Mouse (Mus musculus) ES-E14 (cell line): ENCODE measurements around the gene Uaca. TPM values are rescaled to one million over a fixed set of nuclear protein-coding genes. Genes with fewer than 3 reads are reported as not detected.

ENCODE experiments used
- DNase-seq: peaks from one replicate; pipeline ENCODE4 v3.0.0-alpha.2; 2013; ENCODE audit warnings: low read depth, low spot score
- H3K27ac ChIP-seq: 2 replicates; pipeline ENCODE4 v1.5.1; 2012; ENCODE audit warnings: low read depth, mild to moderate bottlenecking, low read length, moderate library complexity, mixed read lengths; ENCODE audit not compliant: poor library complexity, insufficient read depth, severe bottlenecking
- H3K36me3 ChIP-seq: 2 replicates; pipeline ENCODE4 v1.6.1; 2012; ENCODE audit warnings: mild to moderate bottlenecking, low read length, moderate library complexity, mixed read lengths; ENCODE audit not compliant: control insufficient read depth, poor library complexity, insufficient read depth, severe bottlenecking
- H3K4me1 ChIP-seq, 2 experiments: fragments of 150-350 bp in 1 of 2; sonication (generic) in 1 of 2; 2 replicates each; pipeline ENCODE4 v1.6.1; 2012; ENCODE audit warnings: low read length in 2 of 2, mild to moderate bottlenecking in 1 of 2, mixed read lengths in 1 of 2; ENCODE audit not compliant: control insufficient read depth in 2 of 2, insufficient read depth in 2 of 2, poor library complexity in 1 of 2
- H3K4me3 ChIP-seq, 2 experiments: fragments of 150-350 bp in 1 of 2; sonication (generic) in 1 of 2; 2 replicates each; pipeline ENCODE4 v1.5.1; 2012; ENCODE audit warnings: low read length in 2 of 2, low read depth in 1 of 2, mild to moderate bottlenecking in 1 of 2, mixed read lengths in 1 of 2; ENCODE audit not compliant: insufficient read depth in 1 of 2, poor library complexity in 1 of 2, severe bottlenecking in 1 of 2
- H3K9ac ChIP-seq: 2 replicates; pipeline ENCODE4 v1.6.1; 2012; ENCODE audit warnings: low read depth, mild to moderate bottlenecking, low read length, mixed read lengths; ENCODE audit not compliant: poor library complexity, insufficient read depth, severe bottlenecking
- H3K9me3 ChIP-seq: fragments of 150-350 bp; sonication (generic); 2 replicates; pipeline ENCODE4 v1.6.1; 2012; ENCODE audit warnings: low read depth, mild to moderate bottlenecking, low read length; ENCODE audit not compliant: control insufficient read depth, insufficient read depth
- CHD2 ChIP-seq: IDR thresholded peaks from 2 replicates; pipeline ENCODE4 v1.6.1; 2014; ENCODE audit warnings: mild to moderate bottlenecking, low read depth, low read length, inconsistent platforms
- HCFC1 ChIP-seq: IDR thresholded peaks from 2 replicates; pipeline ENCODE4 v1.6.1; 2012; ENCODE audit warnings: low read length, inconsistent platforms, borderline replicate concordance; ENCODE audit not compliant: insufficient read depth
- MAFK ChIP-seq: IDR thresholded peaks from 2 replicates; pipeline ENCODE4 v1.6.1; 2014; ENCODE audit warnings: mild to moderate bottlenecking, low read depth, low read length, inconsistent platforms; ENCODE audit not compliant: insufficient read depth
- ZC3H11A ChIP-seq: IDR thresholded peaks from 2 replicates; pipeline ENCODE4 v1.6.1; 2012; ENCODE audit warnings: low read depth, mild to moderate bottlenecking, inconsistent platforms, low read length, borderline replicate concordance
- ZNF384 ChIP-seq: IDR thresholded peaks from 2 replicates; pipeline ENCODE4 v1.6.1; 2012; ENCODE audit warnings: low read depth, low read length, inconsistent platforms
- in situ Hi-C, 2 experiments: fragments of 600-800 bp; cut with MboI; formaldehyde crosslinking; loops; one replicate each; pipeline ENCODE4 v1.15.1; 2025; ENCODE audit warnings: low sequenced_read_pairs in 2 of 2, inconsistent platforms in 1 of 2; ENCODE audit not compliant: unreplicated experiment in 2 of 2
- total RNA-seq: library from RNA; depleted of rRNA; stranded (reverse); fragments of 300-350 nt; gene quantifications from 2 replicates; pipeline ENCODE4 v1.2.3, GENCODE M21; 2012

Uaca gene
- total RNA-seq, 1 experiment: 22.1 TPM

- no peak overlapping the region for H3K4me3 ChIP-seq
- H3K4me1 ChIP-seq: no peaks in the 10 kb centered on the region
- in situ Hi-C loops: no loop called here
- H3K27ac ChIP-seq: no peak overlapping the region
- H3K36me3 ChIP-seq: no peaks in the 10 kb centered on the region
- H3K9ac ChIP-seq: no peak overlapping the region
- DNase-seq: no peak
- no peaks in the 10 kb centered on the region for H3K9me3 ChIP-seq
- TF ChIP-seq HCFC1: no peak
- no peak for TF ChIP-seq CHD2
- no peak for TF ChIP-seq MAFK
These were observed 29.2 kb upstream of the Uaca start for GRCm38 (mm10) chr9:60765181-60765580.

- Histone ChIP-seq H3K27ac (no peak overlapping the region), H3K9ac (no peak overlapping the region), H3K36me3 (no peaks in the 10 kb centered on the region), H3K4me3 (no peak overlapping the region), H3K9me3 (no peaks in the 10 kb centered on the region), H3K4me1 (no peaks in the 10 kb centered on the region)
- in situ Hi-C loops: no loop called here
- TF ChIP-seq ZNF384 (no peak), ZC3H11A (no peak), HCFC1 (no peak), CHD2 (no peak), MAFK (no peak)
- DNase-seq: no peak
These were observed 25.9 kb upstream of the Uaca start for GRCm38 (mm10) chr9:60768393-60768792.

GRCm38 (mm10) chr9:60769711-60770111, 24.6 kb upstream of the Uaca start:
- no peak for TF ChIP-seq HCFC1
- TF ChIP-seq CHD2: no peak
- TF ChIP-seq ZC3H11A: no peak
- TF ChIP-seq ZNF384: no peak
- no peak for TF ChIP-seq MAFK
- no peak for DNase-seq
- in situ Hi-C loops: no loop called here
- Histone ChIP-seq H3K36me3 (no peaks in the 10 kb centered on the region), H3K4me1 (no peaks in the 10 kb centered on the region), H3K9me3 (no peaks in the 10 kb centered on the region), H3K9ac (no peak overlapping the region), H3K27ac (no peak overlapping the region), H3K4me3 (no peak overlapping the region)

GRCm38 (mm10) chr9:60773713-60774112, 20.6 kb upstream of the Uaca start:
- no peaks in the 10 kb centered on the region for H3K36me3 ChIP-seq
- no peak overlapping the region for H3K9ac ChIP-seq
- no peak overlapping the region for H3K27ac ChIP-seq
- DNase-seq: no peak
- 0 out of 4 replicates have a peak, but pooled peaks cover 0 to 2% of the 10 kb centered on the region in 2 experiments for H3K4me1 ChIP-seq
- H3K4me3 ChIP-seq: no peak overlapping the region
- in situ Hi-C loops: no loop called here
- TF ChIP-seq HCFC1 (no peak), CHD2 (no peak), MAFK (no peak), ZNF384 (no peak), ZC3H11A (no peak)
- no peaks in the 10 kb centered on the region for H3K9me3 ChIP-seq

- in situ Hi-C loops: no loop called here
- Histone ChIP-seq H3K4me3 (peak overlapping the region; percentile 3 to 10; a peak in 3 of 4 replicates), H3K4me1 (0 out of 4 replicates have a peak, but pooled peaks cover 0 to 2% of the 10 kb centered on the region in 2 experiments), H3K9me3 (no peaks in the 10 kb centered on the region), H3K9ac (no peak overlapping the region), H3K36me3 (no peaks in the 10 kb centered on the region), H3K27ac (no peak overlapping the region)
- no peak for DNase-seq
- no peak for TF ChIP-seq ZC3H11A
- no peak for TF ChIP-seq ZNF384
- no peak for TF ChIP-seq HCFC1
- no peak for TF ChIP-seq CHD2
- TF ChIP-seq MAFK: no peak
These were observed 17.4 kb upstream of the Uaca start for GRCm38 (mm10) chr9:60776899-60777298.
